Mouse (Mus musculus) CH12.LX (cell line): ENCODE measurements around the gene Vstm2b.

Experiments
- CTCF ChIP-seq, 2 experiments: IDR thresholded peaks in 1 of 2; conservative IDR thresholded peaks in 1 of 2; 2 replicates each; pipeline ENCODE4 v1.5.1; 2011 to 2012; ENCODE audit warnings: low read depth in 2 of 2, low read length in 2 of 2, improper control_type of control experiment in 1 of 2, inconsistent platforms in 1 of 2, mild to moderate bottlenecking in 1 of 2, moderate library complexity in 1 of 2
- EP300 ChIP-seq: IDR thresholded peaks from 2 replicates; pipeline ENCODE4 v1.6.1; 2011; ENCODE audit warnings: low read length, improper control_type of control experiment
- IRF4 ChIP-seq: IDR thresholded peaks from 2 replicates; pipeline ENCODE4 v1.6.1; 2014; ENCODE audit warnings: low read depth, mild to moderate bottlenecking, inconsistent platforms, low read length, improper control_type of control experiment
- KAT2A ChIP-seq: IDR thresholded peaks from 2 replicates; pipeline ENCODE4 v1.6.1; 2012; ENCODE audit warnings: low read length, improper control_type of control experiment, inconsistent platforms; ENCODE audit not compliant: insufficient replicate concordance
- MAX ChIP-seq: IDR thresholded peaks from 2 replicates; pipeline ENCODE4 v1.6.1; 2011; ENCODE audit warnings: low read length, improper control_type of control experiment
- MAZ ChIP-seq: IDR thresholded peaks from 2 replicates; pipeline ENCODE4 v1.6.1; 2012; ENCODE audit warnings: low read depth, mild to moderate bottlenecking, inconsistent platforms, low read length, improper control_type of control experiment, moderate library complexity
- POLR2A ChIP-seq: IDR thresholded peaks from 2 replicates; pipeline ENCODE4 v1.6.1; 2011; ENCODE audit warnings: low read depth, mild to moderate bottlenecking, improper control_type of control experiment, low read length
- RAD21 ChIP-seq: IDR thresholded peaks from 2 replicates; pipeline ENCODE4 v1.6.1; 2011; ENCODE audit warnings: low read depth, mild to moderate bottlenecking, low read length, improper control_type of control experiment, moderate library complexity
- SMC3 ChIP-seq: IDR thresholded peaks from 2 replicates; pipeline ENCODE4 v1.6.1; 2011; ENCODE audit warnings: low read depth, low read length, improper control_type of control experiment
- UBTF ChIP-seq: IDR thresholded peaks from 2 replicates; pipeline ENCODE4 v1.6.1; 2012; ENCODE audit warnings: low read depth, mild to moderate bottlenecking, inconsistent platforms, low read length, improper control_type of control experiment, moderate library complexity
- USF2 ChIP-seq: conservative IDR thresholded peaks from 2 replicates; pipeline ENCODE4 v1.6.1; 2011; ENCODE audit warnings: low read depth, low read length, improper control_type of control experiment
- ZC3H11A ChIP-seq: IDR thresholded peaks from 2 replicates; pipeline ENCODE4 v1.6.1; 2012; ENCODE audit warnings: low read depth, mild to moderate bottlenecking, inconsistent platforms, low read length, improper control_type of control experiment

DNA sequence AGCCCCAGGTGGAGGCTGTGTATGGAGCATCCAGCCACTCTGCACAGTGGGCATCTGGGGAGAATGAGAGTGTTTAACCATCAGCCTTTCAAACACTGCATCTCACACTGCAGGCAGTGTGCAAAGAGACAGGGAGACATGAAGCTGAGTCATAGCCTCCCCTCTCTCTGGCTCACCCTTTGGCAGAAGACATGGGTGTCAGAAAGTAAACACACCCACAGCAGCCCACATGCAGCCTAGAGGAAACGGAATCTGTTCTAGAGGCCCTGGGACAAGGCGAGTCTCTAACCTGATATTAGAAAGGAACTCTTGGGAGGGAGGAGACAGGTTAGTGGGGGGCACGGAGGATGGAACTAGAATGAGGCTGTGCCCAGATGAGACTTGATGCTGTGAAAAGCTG is 18.6 kb downstream of the Vstm2b start:
- TF ChIP-seq POLR2A (no peak), CTCF (conservative IDR thresholded peaks at IDR 0.05 in 1 of 2, IDR thresholded peaks at IDR 0.05 in 1 of 2; ENCODE audit: low read depth in 2 of 2, low read length in 2 of 2) (no peak), MAX (no peak), USF2 (no peak), EP300 (no peak), IRF4 (no peak), SMC3 (no peak), UBTF (no peak), KAT2A (no peak), ZC3H11A (no peak), MAZ (no peak), RAD21 (no peak)
